Mouse (Mus musculus): Measurements from ENCODE around the gene Igf1. TPM values are rescaled to one million over a fixed set of nuclear protein-coding genes. Genes with fewer than 3 reads are reported as not detected.

Gene Igf1
- polyA plus RNA-seq, 1 experiment, result 0.48 TPM

GRCm38 (mm10) chr10:87869151-87869550 is 11.1 kb downstream of the Igf1 start:
- Histone ChIP-seq H3K4me3 (no peak overlapping the region), H3K4me2 (ENCODE audit: low read depth) (no peak overlapping the region), H3K27me3 (ENCODE audit: control insufficient read depth, insufficient read depth, insufficient read length) (no peaks in the 10 kb centered on the region), H3ac (ENCODE audit: control insufficient read depth, insufficient read length) (no peak overlapping the region), H3K36me3 (ENCODE audit: control insufficient read depth, insufficient read depth) (no peaks in the 10 kb centered on the region), H3K79me2 (ENCODE audit: control insufficient read depth, insufficient read depth) (no peaks in the 10 kb centered on the region)
- TF ChIP-seq USF1 (IDR thresholded peaks at IDR 0.05; ENCODE audit: low read depth) (no peak), SRF (IDR thresholded peaks at IDR 0.05; ENCODE audit: control insufficient read depth, insufficient read length, low read depth) (no peak), MYOD1 (IDR thresholded peaks at IDR 0.05; ENCODE audit: control insufficient read depth in 1 of 3, insufficient read length in 2 of 3, low read depth in 2 of 3) (no peak), MAX (IDR thresholded peaks at IDR 0.05; ENCODE audit: low read depth) (no peak), MYOG (IDR thresholded peaks at IDR 0.05; ENCODE audit: control insufficient read depth in 1 of 3, insufficient read depth in 1 of 3, insufficient read length in 2 of 3, low read depth in 2 of 3) (no peak), TCF3 (IDR thresholded peaks at IDR 0.05; ENCODE audit: insufficient read length, low read depth) (no peak), POLR2AphosphoS2 (IDR thresholded peaks at IDR 0.05; ENCODE audit: insufficient read length, low read depth) (no peak), TCF12 (IDR thresholded peaks at IDR 0.05; ENCODE audit: insufficient read depth, poor library complexity, severe bottlenecking) (no peak), REST (IDR thresholded peaks at IDR 0.05; ENCODE audit: insufficient read depth, insufficient read length) (no peak), POLR2A (IDR thresholded peaks at IDR 0.05; ENCODE audit: insufficient read length, low read depth) (no peak), CEBPB (IDR thresholded peaks at IDR 0.05; ENCODE audit: insufficient read depth, poor library complexity, severe bottlenecking) (no peak), E2F4 (IDR thresholded peaks at IDR 0.05; ENCODE audit: insufficient read depth) (no peak)

GRCm38 (mm10) chr10:87869691-87870090 is 11.6 kb downstream of the Igf1 start:
- Histone ChIP-seq H3K4me2 (ENCODE audit: low read depth) (no peak overlapping the region), H3K4me3 (no peak overlapping the region), H3K36me3 (ENCODE audit: control insufficient read depth, insufficient read depth) (no peaks in the 10 kb centered on the region), H3ac (ENCODE audit: control insufficient read depth, insufficient read length) (no peak overlapping the region), H3K27me3 (ENCODE audit: control insufficient read depth, insufficient read depth, insufficient read length) (no peaks in the 10 kb centered on the region), H3K79me2 (ENCODE audit: control insufficient read depth, insufficient read depth) (no peaks in the 10 kb centered on the region)
- TF ChIP-seq POLR2AphosphoS2 (IDR thresholded peaks at IDR 0.05; ENCODE audit: insufficient read length, low read depth), result no peak
- TF ChIP-seq SRF (IDR thresholded peaks at IDR 0.05; ENCODE audit: control insufficient read depth, insufficient read length, low read depth), result no peak
- no peak for TF ChIP-seq POLR2A (IDR thresholded peaks at IDR 0.05; ENCODE audit: insufficient read length, low read depth)
- no peak for TF ChIP-seq REST (IDR thresholded peaks at IDR 0.05; ENCODE audit: insufficient read depth, insufficient read length)
- TF ChIP-seq CEBPB (IDR thresholded peaks at IDR 0.05; ENCODE audit: insufficient read depth, poor library complexity, severe bottlenecking), result no peak
- TF ChIP-seq MAX (IDR thresholded peaks at IDR 0.05; ENCODE audit: low read depth), result no peak
- no peak for TF ChIP-seq USF1 (IDR thresholded peaks at IDR 0.05; ENCODE audit: low read depth)
- no peak for TF ChIP-seq TCF3 (IDR thresholded peaks at IDR 0.05; ENCODE audit: insufficient read length, low read depth)
- TF ChIP-seq E2F4 (IDR thresholded peaks at IDR 0.05; ENCODE audit: insufficient read depth), result no peak

DNA sequence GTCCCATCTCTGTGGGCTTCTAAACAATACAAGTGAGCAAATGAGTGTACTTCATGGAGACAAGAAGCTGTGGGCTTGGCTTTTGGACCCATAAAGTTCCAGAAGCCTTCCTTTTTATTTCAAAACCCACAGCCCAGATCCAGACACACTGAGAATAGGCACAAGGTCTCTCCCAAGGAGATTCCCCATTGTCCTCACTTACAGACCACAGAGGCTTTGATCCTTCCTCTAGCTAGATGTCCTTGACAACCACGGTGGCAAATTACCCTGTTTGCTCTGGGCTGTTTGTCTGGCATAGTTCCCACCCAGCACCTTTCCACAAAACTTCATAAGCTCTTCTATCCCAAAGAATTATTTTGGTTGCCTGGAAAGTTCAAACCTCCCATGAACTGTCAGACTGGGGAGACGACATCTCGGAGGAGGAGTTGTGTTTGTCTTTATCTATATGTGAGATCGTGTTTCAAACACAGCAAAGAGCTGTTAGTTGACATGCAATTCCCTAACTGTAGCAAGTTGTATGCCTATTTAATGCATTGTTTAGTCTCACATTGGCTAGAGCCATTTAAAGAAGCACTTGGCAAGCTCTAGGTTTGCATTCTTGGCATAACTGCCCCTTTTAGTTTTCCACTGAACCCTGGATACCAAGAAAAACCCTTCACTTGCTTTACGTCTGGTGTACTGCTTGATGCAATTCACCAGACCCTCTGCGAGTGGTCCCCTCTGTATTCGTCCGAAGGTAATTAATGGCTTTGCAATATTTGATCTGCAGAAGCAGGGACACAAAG is 14.0 kb downstream of the Igf1 start:
- no peaks in the 10 kb centered on the region for H3K27me3 ChIP-seq (ENCODE audit: control insufficient read depth, insufficient read depth, insufficient read length)
- H3K4me3 ChIP-seq, result no peak overlapping the region
- H3ac ChIP-seq (ENCODE audit: control insufficient read depth, insufficient read length), result no peak overlapping the region
- no peaks in the 10 kb centered on the region for H3K36me3 ChIP-seq (ENCODE audit: control insufficient read depth, insufficient read depth)
- H3K79me2 ChIP-seq (ENCODE audit: control insufficient read depth, insufficient read depth), result no peaks in the 10 kb centered on the region
- TF ChIP-seq POLR2AphosphoS2 (IDR thresholded peaks at IDR 0.05; ENCODE audit: insufficient read length, low read depth) (no peak), MAX (IDR thresholded peaks at IDR 0.05; ENCODE audit: low read depth) (no peak), MYOG (IDR thresholded peaks at IDR 0.05; ENCODE audit: control insufficient read depth in 1 of 3, insufficient read depth in 1 of 3, insufficient read length in 2 of 3, low read depth in 2 of 3) (no peak), USF1 (IDR thresholded peaks at IDR 0.05; ENCODE audit: low read depth) (no peak)
- H3K4me2 ChIP-seq (ENCODE audit: low read depth), result no peak overlapping the region

DNA sequence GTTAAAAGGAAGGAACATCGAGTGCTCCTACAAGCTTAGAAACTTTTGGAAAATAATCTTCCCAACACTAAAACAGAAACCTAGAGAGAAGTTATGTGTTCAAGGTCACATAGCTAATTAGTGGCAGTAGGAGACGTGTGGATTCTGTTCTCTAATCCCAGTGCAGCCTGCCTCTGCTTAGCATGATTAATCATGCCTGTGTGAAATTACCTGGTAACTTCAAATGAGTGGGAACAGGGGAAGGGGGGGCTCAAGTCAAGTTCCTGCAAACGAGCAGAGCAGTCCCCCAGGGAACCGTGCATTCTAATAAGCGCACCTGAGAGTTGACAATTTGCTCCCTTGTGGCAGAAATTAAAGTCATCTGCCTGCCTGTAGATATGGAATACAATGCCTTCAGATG is 14.8 kb downstream of the Igf1 start:
- no peak overlapping the region for H3K4me2 ChIP-seq (ENCODE audit: low read depth)
- H3K27me3 ChIP-seq (ENCODE audit: control insufficient read depth, insufficient read depth, insufficient read length), result no peaks in the 10 kb centered on the region
- no peak overlapping the region for H3ac ChIP-seq (ENCODE audit: control insufficient read depth, insufficient read length)
- no peak overlapping the region for H3K4me3 ChIP-seq
- H3K79me2 ChIP-seq (ENCODE audit: control insufficient read depth, insufficient read depth), result no peaks in the 10 kb centered on the region
- TF ChIP-seq E2F4 (IDR thresholded peaks at IDR 0.05; ENCODE audit: insufficient read depth) (no peak), SRF (IDR thresholded peaks at IDR 0.05; ENCODE audit: control insufficient read depth, insufficient read length, low read depth) (no peak), MYOD1 (IDR thresholded peaks at IDR 0.05; ENCODE audit: control insufficient read depth in 1 of 3, insufficient read length in 2 of 3, low read depth in 2 of 3) (no peak), POLR2A (IDR thresholded peaks at IDR 0.05; ENCODE audit: insufficient read length, low read depth) (no peak), REST (IDR thresholded peaks at IDR 0.05; ENCODE audit: insufficient read depth, insufficient read length) (no peak), POLR2AphosphoS2 (IDR thresholded peaks at IDR 0.05; ENCODE audit: insufficient read length, low read depth) (no peak), CEBPB (IDR thresholded peaks at IDR 0.05; ENCODE audit: insufficient read depth, poor library complexity, severe bottlenecking) (no peak), MAX (IDR thresholded peaks at IDR 0.05; ENCODE audit: low read depth) (no peak), MYOG (IDR thresholded peaks at IDR 0.05; ENCODE audit: control insufficient read depth in 1 of 3, insufficient read depth in 1 of 3, insufficient read length in 2 of 3, low read depth in 2 of 3) (no peak), USF1 (IDR thresholded peaks at IDR 0.05; ENCODE audit: low read depth) (no peak), TCF12 (IDR thresholded peaks at IDR 0.05; ENCODE audit: insufficient read depth, poor library complexity, severe bottlenecking) (no peak), TCF3 (IDR thresholded peaks at IDR 0.05; ENCODE audit: insufficient read length, low read depth) (no peak)
- no peaks in the 10 kb centered on the region for H3K36me3 ChIP-seq (ENCODE audit: control insufficient read depth, insufficient read depth)

DNA sequence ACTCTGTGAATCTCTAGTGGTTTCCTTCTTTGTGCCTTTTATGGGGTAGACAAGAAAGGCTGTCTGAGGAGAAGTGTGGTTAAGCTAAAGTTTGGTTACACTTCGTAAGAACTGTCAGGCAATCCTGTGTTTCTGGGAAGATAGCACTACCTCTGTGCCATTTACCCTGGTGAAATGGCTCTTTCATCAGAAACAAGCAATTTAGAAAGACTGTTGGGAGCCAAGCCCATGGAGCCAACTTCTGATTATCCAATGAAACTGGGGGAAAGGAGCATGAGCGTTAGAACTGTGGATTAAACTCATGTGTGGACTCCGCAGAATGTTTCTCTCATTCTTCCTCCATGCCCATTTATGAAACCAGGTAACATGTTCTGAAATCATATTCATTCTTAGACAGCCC is 15.5 kb downstream of the Igf1 start:
- Histone ChIP-seq H3ac (ENCODE audit: control insufficient read depth, insufficient read length) (no peak overlapping the region), H3K27me3 (ENCODE audit: control insufficient read depth, insufficient read depth, insufficient read length) (no peaks in the 10 kb centered on the region), H3K79me2 (ENCODE audit: control insufficient read depth, insufficient read depth) (no peaks in the 10 kb centered on the region), H3K4me2 (ENCODE audit: low read depth) (no peak overlapping the region), H3K4me3 (no peak overlapping the region), H3K36me3 (ENCODE audit: control insufficient read depth, insufficient read depth) (no peaks in the 10 kb centered on the region)
- TF ChIP-seq TCF3 (IDR thresholded peaks at IDR 0.05; ENCODE audit: insufficient read length, low read depth) (no peak), REST (IDR thresholded peaks at IDR 0.05; ENCODE audit: insufficient read depth, insufficient read length) (no peak), USF1 (IDR thresholded peaks at IDR 0.05; ENCODE audit: low read depth) (no peak), TCF12 (IDR thresholded peaks at IDR 0.05; ENCODE audit: insufficient read depth, poor library complexity, severe bottlenecking) (no peak), MYOD1 (IDR thresholded peaks at IDR 0.05; ENCODE audit: control insufficient read depth in 1 of 3, insufficient read length in 2 of 3, low read depth in 2 of 3) (no peak), MAX (IDR thresholded peaks at IDR 0.05; ENCODE audit: low read depth) (no peak)

All from myocyte (in vitro differentiated cells).